Mouse (Mus musculus): ENCODE data around the gene Tada2a.

- TF ChIP-seq POLR2A (IDR thresholded peaks at IDR 0.05; ENCODE audit: borderline replicate concordance, extremely low read depth, insufficient read depth, insufficient read length, poor library complexity, severe bottlenecking) (no peak), CTCF (IDR thresholded peaks at IDR 0.05; ENCODE audit: borderline replicate concordance, extremely low read depth, insufficient read depth, insufficient read length) (no peak)
These were observed 34.3 kb downstream of the Tada2a start for GRCm38 (mm10) chr11:84095084-84095483.

Measured in brain, embryonic 14.5 days (tissue).